Comparison of ENCODE assay signal across 13 mouse cellular contexts in genomic region chr3:103375181-103375855, GRCm38 (mm10).
DNase-seq lines count a peak whose midpoint lies in the region; ATAC-seq and TF ChIP-seq lines count a peak whose summit lies in the region.
"Had no signal": no experiment of that assay in that cellular context is flagged by ENCODE, and none has a peak within 500 bp of the region (broad histone marks: within the 10 kb centered on the region; RNA-seq: fewer than 3 reads in every experiment).

No protein-coding gene starts in this region.

- ATAC-seq in kidney, postnatal 0 days (replicated peaks; ENCODE audit: low FRiP score, low read depth): no peak

- H3K27ac ChIP-seq in kidney, postnatal 0 days: no peak overlapping the region
- H3K27ac ChIP-seq: layer of hippocampus, adult 2 months; liver, embryonic 15.5 days; macrophage had no signal

- H3K4me2 ChIP-seq in kidney, postnatal 0 days (ENCODE audit: low read length): 0 out of 2 replicates have a peak overlapping the region, but pooled peaks have one; percentile 15
- H3K4me2 ChIP-seq: liver, embryonic 15.5 days had no signal

- no peak for DNase-seq in kidney, postnatal 0 days (ENCODE audit: low spot score)
- DNase-seq in kidney, adult 11 months: no peak
- DNase-seq in A20 (ENCODE audit: low read depth, low spot score): peak; percentile 89
- DNase-seq in CD4-positive, CD25-positive, alpha-beta regulatory T cell, adult 2 months (ENCODE audit: low read depth, low spot score): peak; percentile 47
- DNase-seq in mesoderm, embryonic 11.5 days (ENCODE audit: low read depth, low spot score): peak; percentile 23
- DNase-seq in left cerebral cortex, adult 8-10 months (ENCODE audit: low spot score in 2 of 2): no peak
- no peak for DNase-seq in cerebellum, adult 11-12 months
- DNase-seq: adrenal gland, postnatal 36 days; heart, adult 18-20 months had no signal

- no peaks in the 10 kb centered on the region for H3K27me3 ChIP-seq in kidney, postnatal 0 days (ENCODE audit: insufficient read depth, low read length)

- H3K36me3 ChIP-seq in kidney, postnatal 0 days (ENCODE audit: insufficient read depth, low read length): no peaks in the 10 kb centered on the region
- H3K36me3 ChIP-seq: liver, embryonic 15.5 days had no signal

- no peaks in the 10 kb centered on the region for H3K9me3 ChIP-seq in kidney, postnatal 0 days (replicated peaks; ENCODE audit: low read length)
- H3K9me3 ChIP-seq: liver, embryonic 15.5 days had no signal

- TF ChIP-seq CTCF in kidney, postnatal 0 days (IDR thresholded peaks at IDR 0.05; ENCODE audit: low read depth): no peak

- H3K4me3 ChIP-seq in kidney, postnatal 0 days (replicated peaks; ENCODE audit: low read depth, low read length): no peak overlapping the region
- H3K4me3 ChIP-seq: erythroblast, embryonic 14.5 days; layer of hippocampus, adult 2 months; liver, embryonic 15.5 days had no signal

- H3K4me1 ChIP-seq in kidney, postnatal 0 days (replicated peaks; ENCODE audit: insufficient read depth, low read length): no peaks in the 10 kb centered on the region

- no peak overlapping the region for H3K9ac ChIP-seq in kidney, postnatal 0 days (ENCODE audit: low read depth, low read length)
- H3K9ac ChIP-seq: liver, embryonic 15.5 days had no signal

- WGBS in kidney, postnatal 0 days: 17% methylated on average over 14 of the region's 14 CpGs

Comparison
In these comparisons a context has a peak if more than half of its experiments do, and no peak if none do; other contexts are left out.
1. DNase-seq: peak in A20 (single experiment), CD4-positive, CD25-positive, alpha-beta regulatory T cell, adult 2 months (single experiment) and mesoderm, embryonic 11.5 days (single experiment); none in kidney, postnatal 0 days (single experiment), kidney, adult 11 months (single experiment), left cerebral cortex, adult 8-10 months (0 of 2) and cerebellum, adult 11-12 months (single experiment).